Mouse (Mus musculus): ENCODE results near the gene Tmem144. TPM values are rescaled to one million over a fixed set of nuclear protein-coding genes. Genes with fewer than 3 reads are reported as not detected.

The Tmem144 gene
- total and polyA plus RNA-seq, 2 experiments from 2014 or later: 1.9 to 2.4 TPM

GRCm38 (mm10) chr3:79884761-79885189 is 32.2 kb upstream of the Tmem144 start:
- H3K9me3 ChIP-seq (ENCODE audit: low read length): no peaks in the 10 kb centered on the region
- TF ChIP-seq CTCF (IDR thresholded peaks at IDR 0.05): peak; percentile 82
- H3K4me3 ChIP-seq (ENCODE audit: low read depth, low read length): no peak overlapping the region
- H3K36me3 ChIP-seq (ENCODE audit: insufficient read depth, low read length): no peaks in the 10 kb centered on the region
- H3K27ac ChIP-seq (ENCODE audit: low read depth, low read length): no peak overlapping the region
- DNase-seq (ENCODE audit: low spot score) (peak; percentile 62), ATAC-seq (ENCODE audit: low FRiP score) (no peak)
- H3K4me1 ChIP-seq (ENCODE audit: insufficient read depth, low read length): no peaks in the 10 kb centered on the region; the same call in 1 of the 2 replicates
- H3K27me3 ChIP-seq (ENCODE audit: insufficient read depth, low read length): no peaks in the 10 kb centered on the region
- no peak overlapping the region for H3K9ac ChIP-seq (replicated peaks; ENCODE audit: low read length, poor library complexity, severe bottlenecking)
- 51% methylated on average over 9 of the region's 9 CpGs for WGBS
- peak overlapping the region; percentile 22; the same call in 1 of the 2 replicates for H3K4me2 ChIP-seq (ENCODE audit: low read depth, low read length, poor library complexity, severe bottlenecking)

- Histone ChIP-seq H3K4me1 (ENCODE audit: insufficient read depth, low read length) (no peaks in the 10 kb centered on the region; the same call in 1 of the 2 replicates), H3K36me3 (ENCODE audit: insufficient read depth, low read length) (no peaks in the 10 kb centered on the region), H3K27me3 (ENCODE audit: insufficient read depth, low read length) (no peaks in the 10 kb centered on the region), H3K9ac (replicated peaks; ENCODE audit: low read length, poor library complexity, severe bottlenecking) (no peak within 1 kb of the TSS), H3K4me2 (ENCODE audit: low read depth, low read length, poor library complexity, severe bottlenecking) (peak within 1 kb of the TSS; percentile 22; the same call in 1 of the 2 replicates), H3K9me3 (ENCODE audit: low read length) (no peaks in the 10 kb centered on the region), H3K4me3 (ENCODE audit: low read depth, low read length) (no peak within 1 kb of the TSS), H3K27ac (ENCODE audit: low read depth, low read length) (no peak within 1 kb of the TSS)
- DNase-seq (ENCODE audit: low spot score): no peak
- TF ChIP-seq CTCF (IDR thresholded peaks at IDR 0.05): no peak
- no peak for ATAC-seq (ENCODE audit: low FRiP score)
- WGBS: 63% methylated on average over 5 of the region's 5 CpGs
These were observed 31.7 kb upstream of the Tmem144 start, which contains the start of gene Fam198b for GRCm38 (mm10) chr3:79884305-79884704. Gene Fam198b (plus strand): TSS chr3:79884533.

GRCm38 (mm10) chr3:79883092-79883491 is 30.5 kb upstream of the Tmem144 start:
- no peaks in the 10 kb centered on the region for H3K27me3 ChIP-seq (ENCODE audit: insufficient read depth, low read length)
- no peak overlapping the region for H3K27ac ChIP-seq (ENCODE audit: low read depth, low read length)
- 52% methylated on average over 7 of the region's 7 CpGs for WGBS
- H3K4me2 ChIP-seq (ENCODE audit: low read depth, low read length, poor library complexity, severe bottlenecking): no peak overlapping the region
- DNase-seq (ENCODE audit: low spot score) (peak; percentile 46), ATAC-seq (ENCODE audit: low FRiP score) (no peak)
- H3K4me1 ChIP-seq (ENCODE audit: insufficient read depth, low read length): no peaks in the 10 kb centered on the region; the same call in 1 of the 2 replicates
- H3K36me3 ChIP-seq (ENCODE audit: insufficient read depth, low read length): no peaks in the 10 kb centered on the region
- no peak overlapping the region for H3K9ac ChIP-seq (replicated peaks; ENCODE audit: low read length, poor library complexity, severe bottlenecking)
- no peak overlapping the region for H3K4me3 ChIP-seq (ENCODE audit: low read depth, low read length)
- H3K9me3 ChIP-seq (ENCODE audit: low read length): no peaks in the 10 kb centered on the region
- TF ChIP-seq CTCF (IDR thresholded peaks at IDR 0.05): peak; percentile 72

GRCm38 (mm10) chr3:79881645-79882044 is 29.1 kb upstream of the Tmem144 start:
- H3K27ac ChIP-seq (ENCODE audit: low read depth, low read length): no peak overlapping the region
- H3K9me3 ChIP-seq (ENCODE audit: low read length): no peaks in the 10 kb centered on the region
- WGBS: 68% methylated on average over 2 of the region's 2 CpGs
- ATAC-seq (ENCODE audit: low FRiP score): no peak
- no peaks in the 10 kb centered on the region for H3K27me3 ChIP-seq (ENCODE audit: insufficient read depth, low read length)
- no peaks in the 10 kb centered on the region for H3K36me3 ChIP-seq (ENCODE audit: insufficient read depth, low read length)
- DNase-seq (ENCODE audit: low spot score): no peak
- H3K9ac ChIP-seq (replicated peaks; ENCODE audit: low read length, poor library complexity, severe bottlenecking): no peak overlapping the region
- TF ChIP-seq CTCF (IDR thresholded peaks at IDR 0.05): no peak
- H3K4me3 ChIP-seq (ENCODE audit: low read depth, low read length): no peak overlapping the region
- no peak overlapping the region for H3K4me2 ChIP-seq (ENCODE audit: low read depth, low read length, poor library complexity, severe bottlenecking)
- no peaks in the 10 kb centered on the region for H3K4me1 ChIP-seq (ENCODE audit: insufficient read depth, low read length)

- ATAC-seq (ENCODE audit: low FRiP score) (peak; percentile 44; the same call in 1 of the 2 replicates), DNase-seq (ENCODE audit: low spot score) (no peak)
These were observed 26.7 kb upstream of the Tmem144 start for GRCm38 (mm10) chr3:79879246-79879645.

GRCm38 (mm10) chr3:79878350-79878749 is 25.8 kb upstream of the Tmem144 start:
- Histone ChIP-seq H3K4me1 (ENCODE audit: insufficient read depth, low read length) (no peaks in the 10 kb centered on the region), H3K36me3 (ENCODE audit: insufficient read depth, low read length) (no peaks in the 10 kb centered on the region), H3K9ac (replicated peaks; ENCODE audit: low read length, poor library complexity, severe bottlenecking) (no peak overlapping the region), H3K27ac (ENCODE audit: low read depth, low read length) (no peak overlapping the region), H3K4me2 (ENCODE audit: low read depth, low read length, poor library complexity, severe bottlenecking) (no peak overlapping the region), H3K9me3 (ENCODE audit: low read length) (no peaks in the 10 kb centered on the region), H3K27me3 (ENCODE audit: insufficient read depth, low read length) (no peaks in the 10 kb centered on the region), H3K4me3 (ENCODE audit: low read depth, low read length) (no peak overlapping the region)
- 66% methylated on average over 3 of the region's 3 CpGs for WGBS
- no peak for DNase-seq (ENCODE audit: low spot score)
- TF ChIP-seq CTCF (IDR thresholded peaks at IDR 0.05): no peak
- no peak for ATAC-seq (ENCODE audit: low FRiP score)

More at GRCm38 (mm10) chr3:79879246-79879645, 26.7 kb upstream of the Tmem144 start:
- Histone ChIP-seq H3K27ac (ENCODE audit: low read depth, low read length) (no peak overlapping the region), H3K9ac (replicated peaks; ENCODE audit: low read length, poor library complexity, severe bottlenecking) (no peak overlapping the region), H3K9me3 (ENCODE audit: low read length) (no peaks in the 10 kb centered on the region), H3K27me3 (ENCODE audit: insufficient read depth, low read length) (no peaks in the 10 kb centered on the region), H3K36me3 (ENCODE audit: insufficient read depth, low read length) (no peaks in the 10 kb centered on the region), H3K4me2 (ENCODE audit: low read depth, low read length, poor library complexity, severe bottlenecking) (0 out of 2 replicates have a peak overlapping the region, but pooled peaks have one; percentile 10), H3K4me1 (ENCODE audit: insufficient read depth, low read length) (no peaks in the 10 kb centered on the region), H3K4me3 (ENCODE audit: low read depth, low read length) (no peak overlapping the region)
- 33% methylated on average over 9 of the region's 9 CpGs for WGBS
- TF ChIP-seq CTCF (IDR thresholded peaks at IDR 0.05): no peak
